Mouse (Mus musculus) E14TG2a.4 (cell line): ENCODE measurements at regions not wholly inside any gene's neighbourhood (a gene's known extent, or its start where the extent isn't known, plus 50 kb on each side); places are given as distances from the start of the nearest gene placed in this dataset.
"Not testable (repeated sequence)": the region's sequence is repeated elsewhere in the genome, so short reads cannot be mapped to it uniquely, and the experiment has no call there.

ENCODE experiments used
- CTCF ChIP-seq: conservative IDR thresholded peaks from 2 replicates; pipeline ENCODE4 v1.5.1; 2014; ENCODE audit warnings: low read length
- NANOG ChIP-seq: IDR thresholded peaks from 2 replicates; pipeline ENCODE4 v1.6.1; 2014; ENCODE audit warnings: borderline replicate concordance, low read length, mixed read lengths

DNA sequence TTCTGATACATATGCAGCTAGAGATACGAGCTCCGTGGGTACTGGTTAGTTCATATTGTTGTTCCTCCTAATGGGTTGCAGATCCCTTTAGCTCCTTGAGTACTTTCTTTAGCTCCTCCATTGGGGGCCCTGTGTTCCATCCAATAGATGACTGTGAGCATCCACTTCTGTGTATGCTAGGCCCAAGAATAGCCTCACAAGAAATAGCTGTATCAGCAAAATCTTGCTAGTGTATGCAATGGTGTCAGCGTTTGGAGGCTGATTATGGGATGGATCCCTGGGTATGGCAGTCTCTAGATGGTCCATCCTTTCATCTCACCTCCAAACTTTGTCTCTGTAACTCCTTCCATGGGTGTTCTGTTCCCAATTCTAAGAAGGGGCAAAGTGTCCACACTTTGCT lies 61.3 kb upstream of the Slc1a4 start:
- TF ChIP-seq CTCF, NANOG: not testable (repeated sequence)
